Mouse (Mus musculus): Measurements from ENCODE around the gene Mmp2. TPM values are rescaled to one million over a fixed set of nuclear protein-coding genes. Genes with fewer than 3 reads are reported as not detected.
"Not testable (repeated sequence)": the region's sequence is repeated elsewhere in the genome, so short reads cannot be mapped to it uniquely, and the experiment has no call there.

The Mmp2 gene
- polyA plus RNA-seq, 1 experiment from 2014 or later, result 30.9 TPM

- WGBS, result 56% methylated on average over 10 of the region's 10 CpGs
These were observed 45.1 kb downstream of the Mmp2 start for GRCm38 (mm10) chr8:92872063-92872759.

DNA sequence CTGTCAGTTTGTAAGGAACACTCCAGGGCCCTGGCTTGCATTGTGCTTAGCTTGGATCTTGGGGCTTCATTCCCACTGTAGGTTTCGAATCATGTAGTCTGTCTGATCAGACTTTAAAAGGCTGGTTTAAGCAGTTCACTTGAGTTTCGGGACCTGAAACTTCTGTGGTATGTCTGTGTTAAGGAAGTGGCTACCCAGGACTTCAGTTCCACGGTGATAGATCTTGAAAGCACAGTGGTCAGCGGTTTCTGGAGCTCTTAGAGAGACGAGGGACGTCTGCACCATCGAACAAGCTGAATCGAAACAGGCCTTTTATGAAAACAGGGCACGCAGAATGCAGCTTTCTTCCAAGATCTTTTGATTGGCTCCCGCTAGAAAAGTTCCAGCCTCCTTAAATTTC, 48.7 kb downstream of the Mmp2 start:
- H3K4me1 ChIP-seq (replicated peaks), result peaks cover 13% of the 10 kb centered on the region; the same call in 1 of the 2 replicates
- H3K27me3 ChIP-seq, result no peaks in the 10 kb centered on the region
- peaks cover 4% of the 10 kb centered on the region; the same call in 1 of the 2 replicates for H3K9me3 ChIP-seq
- no peak for ATAC-seq (ENCODE audit: low FRiP score)
- H3K4me2 ChIP-seq, result no peak overlapping the region
- peaks cover 9% of the 10 kb centered on the region; the same call in 1 of the 2 replicates for H3K36me3 ChIP-seq
- no peak overlapping the region for H3K27ac ChIP-seq
- no peak overlapping the region for H3K9ac ChIP-seq
- no peak overlapping the region for H3K4me3 ChIP-seq
- 54% methylated on average over 10 of the region's 10 CpGs for WGBS

More at GRCm38 (mm10) chr8:92872063-92872759, 45.1 kb downstream of the Mmp2 start:
- Histone ChIP-seq H3K4me2 (no peak overlapping the region), H3K4me3 (no peak overlapping the region), H3K36me3 (no peaks in the 10 kb centered on the region), H3K27me3 (no peaks in the 10 kb centered on the region), H3K9ac (no peak overlapping the region), H3K9me3 (no peaks in the 10 kb centered on the region), H3K4me1 (replicated peaks) (peaks cover 30% of the 10 kb centered on the region), H3K27ac (0 out of 2 replicates have a peak overlapping the region, but pooled peaks have one; percentile 19)
- ATAC-seq (ENCODE audit: low FRiP score), result no peak

GRCm38 (mm10) chr8:92881247-92881646, 54.2 kb downstream of the Mmp2 start:
- Histone ChIP-seq H3K4me3 (no peak overlapping the region), H3K36me3 (peaks cover 9% of the 10 kb centered on the region; the same call in 1 of the 2 replicates), H3K27ac (no peak overlapping the region), H3K4me2 (no peak overlapping the region), H3K9ac (no peak overlapping the region), H3K27me3 (no peaks in the 10 kb centered on the region), H3K4me1 (replicated peaks) (no peaks in the 10 kb centered on the region), H3K9me3 (peaks cover 4% of the 10 kb centered on the region; the same call in 1 of the 2 replicates)
- WGBS, result 75% methylated on average over 4 of the region's 4 CpGs
- no peak for ATAC-seq (ENCODE audit: low FRiP score)

GRCm38 (mm10) chr8:92883771-92884170, 56.7 kb downstream of the Mmp2 start:
- Histone ChIP-seq H3K27me3 (no peaks in the 10 kb centered on the region), H3K36me3 (peaks cover 9% of the 10 kb centered on the region; the same call in 1 of the 2 replicates), H3K4me2 (no peak overlapping the region), H3K9ac (no peak overlapping the region), H3K4me1 (replicated peaks) (no peaks in the 10 kb centered on the region), H3K9me3 (peaks cover 4% of the 10 kb centered on the region; the same call in 1 of the 2 replicates), H3K4me3 (no peak overlapping the region), H3K27ac (no peak overlapping the region)
- ATAC-seq (ENCODE audit: low FRiP score), result no peak
- 88% methylated on average over 2 of the region's 2 CpGs for WGBS

GRCm38 (mm10) chr8:92892216-92892615, 65.1 kb downstream of the Mmp2 start:
- ATAC-seq (ENCODE audit: low FRiP score); H3K9me3 ChIP-seq; H3K9ac ChIP-seq; H3K4me2 ChIP-seq; H3K27me3 ChIP-seq; H3K27ac ChIP-seq; H3K4me3 ChIP-seq; H3K4me1 ChIP-seq (replicated peaks); H3K36me3 ChIP-seq: not testable (repeated sequence)
- 89% methylated on average over 3 of the region's 3 CpGs for WGBS

DNA sequence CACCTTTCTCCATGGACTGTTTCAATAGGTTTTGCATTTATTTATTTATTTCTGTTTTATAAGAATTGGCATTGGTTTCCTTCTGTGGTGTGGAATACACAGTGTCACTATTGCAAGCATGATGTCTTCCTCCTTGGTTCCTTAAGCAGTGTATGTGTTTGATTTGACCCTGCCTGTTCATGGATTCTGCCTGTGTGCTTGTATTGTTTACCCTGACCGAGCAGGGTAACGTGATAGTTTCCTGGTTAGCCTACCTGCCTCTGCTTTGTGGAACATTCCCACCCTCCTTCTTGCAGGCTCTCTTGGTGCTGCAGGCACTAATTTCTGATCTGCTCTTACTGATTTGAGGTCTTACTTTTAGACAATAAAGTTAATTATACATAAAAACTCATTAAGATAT, 66.8 kb downstream of the Mmp2 start:
- Histone ChIP-seq H3K27me3 (no peaks in the 10 kb centered on the region), H3K36me3 (no peaks in the 10 kb centered on the region; the same call in 1 of the 2 replicates), H3K9ac (no peak overlapping the region), H3K27ac (no peak overlapping the region), H3K9me3 (no peaks in the 10 kb centered on the region), H3K4me3 (no peak overlapping the region), H3K4me2 (no peak overlapping the region), H3K4me1 (replicated peaks) (peaks cover 3% of the 10 kb centered on the region; the same call in 1 of the 2 replicates)
- no peak for ATAC-seq (ENCODE audit: low FRiP score)
- 89% methylated on average over 2 of the region's 2 CpGs for WGBS

GRCm38 (mm10) chr8:92895053-92895452, 68.0 kb downstream of the Mmp2 start:
- H3K9me3 ChIP-seq, result no peaks in the 10 kb centered on the region
- whole genome bisulfite sequencing, result 90% methylated on average over 7 of the region's 7 CpGs
- no peak overlapping the region for H3K27ac ChIP-seq
- peaks cover 3% of the 10 kb centered on the region; the same call in 1 of the 2 replicates for H3K4me1 ChIP-seq (replicated peaks)
- H3K9ac ChIP-seq, result no peak overlapping the region
- H3K4me2 ChIP-seq, result no peak overlapping the region
- no peak overlapping the region for H3K4me3 ChIP-seq
- no peaks in the 10 kb centered on the region for H3K27me3 ChIP-seq
- H3K36me3 ChIP-seq, result no peaks in the 10 kb centered on the region
- ATAC-seq (ENCODE audit: low FRiP score), result no peak

DNA sequence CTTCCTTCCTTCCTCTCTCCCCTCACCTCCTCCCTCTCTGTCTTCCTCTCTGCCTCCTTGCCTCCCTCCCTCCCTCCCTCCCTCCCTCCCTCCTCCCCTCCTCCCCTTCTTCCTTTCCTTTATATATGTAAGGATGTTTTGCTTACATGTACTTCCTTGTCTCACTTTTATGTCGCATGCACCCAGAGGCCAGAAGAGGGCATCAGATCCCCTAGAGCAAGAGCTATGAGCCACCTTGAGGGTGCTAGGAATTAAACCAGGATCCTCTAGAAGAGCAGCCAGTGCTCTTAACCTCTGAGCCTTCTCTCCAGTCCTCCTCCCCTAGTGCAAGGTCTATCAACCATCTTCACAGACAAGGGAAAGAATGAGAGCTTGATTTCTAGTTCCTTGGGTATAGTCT, 69.0 kb downstream of the Mmp2 start:
- no peaks in the 10 kb centered on the region for H3K27me3 ChIP-seq
- H3K36me3 ChIP-seq, result no peaks in the 10 kb centered on the region
- H3K4me3 ChIP-seq, result no peak overlapping the region
- H3K9ac ChIP-seq, result no peak overlapping the region
- no peak overlapping the region for H3K27ac ChIP-seq
- H3K4me1 ChIP-seq (replicated peaks), result peaks cover 3% of the 10 kb centered on the region; the same call in 1 of the 2 replicates
- H3K9me3 ChIP-seq, result no peaks in the 10 kb centered on the region
- H3K4me2 ChIP-seq, result no peak overlapping the region
- 71% methylated on average over 1 of the region's 1 CpGs for WGBS
- ATAC-seq (ENCODE audit: low FRiP score), result no peak

- Histone ChIP-seq H3K27ac (no peak overlapping the region), H3K36me3 (0 out of 2 replicates have a peak, but pooled peaks cover 2% of the 10 kb centered on the region), H3K27me3 (no peaks in the 10 kb centered on the region), H3K9ac (no peak overlapping the region), H3K9me3 (no peaks in the 10 kb centered on the region), H3K4me2 (no peak overlapping the region), H3K4me3 (no peak overlapping the region), H3K4me1 (replicated peaks) (peaks cover 3% of the 10 kb centered on the region; the same call in 1 of the 2 replicates)
- 80% methylated on average over 5 of the region's 5 CpGs for WGBS
- no peak for ATAC-seq (ENCODE audit: low FRiP score)
These were observed 69.5 kb downstream of the Mmp2 start for GRCm38 (mm10) chr8:92896611-92897010.

DNA sequence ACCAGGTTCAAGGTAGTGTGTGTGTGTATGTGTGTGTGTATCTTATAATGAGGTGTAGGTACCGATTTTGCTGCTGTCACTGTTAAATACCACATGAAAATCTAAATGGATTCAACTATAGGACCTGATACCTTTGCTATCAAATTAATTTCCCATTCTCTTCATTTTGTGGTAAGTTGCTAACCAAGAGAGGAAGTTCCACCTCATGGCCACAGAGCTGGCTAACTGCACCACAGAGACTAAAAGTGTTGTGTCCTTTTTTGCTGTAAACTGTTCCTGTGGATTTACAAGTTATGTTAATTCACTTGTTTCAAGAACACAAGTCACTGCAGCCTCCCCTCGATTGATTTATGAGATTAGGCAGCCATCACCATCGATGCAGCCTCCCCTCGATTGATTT, 70.7 kb downstream of the Mmp2 start:
- Histone ChIP-seq H3K4me2 (no peak overlapping the region), H3K27ac (no peak overlapping the region), H3K9ac (no peak overlapping the region), H3K4me3 (no peak overlapping the region), H3K4me1 (replicated peaks) (peaks cover 3% of the 10 kb centered on the region; the same call in 1 of the 2 replicates), H3K36me3 (0 out of 2 replicates have a peak, but pooled peaks cover 4% of the 10 kb centered on the region), H3K9me3 (no peaks in the 10 kb centered on the region), H3K27me3 (no peaks in the 10 kb centered on the region)
- WGBS, result 76% methylated on average over 4 of the region's 4 CpGs
- ATAC-seq (ENCODE audit: low FRiP score), result no peak

DNA sequence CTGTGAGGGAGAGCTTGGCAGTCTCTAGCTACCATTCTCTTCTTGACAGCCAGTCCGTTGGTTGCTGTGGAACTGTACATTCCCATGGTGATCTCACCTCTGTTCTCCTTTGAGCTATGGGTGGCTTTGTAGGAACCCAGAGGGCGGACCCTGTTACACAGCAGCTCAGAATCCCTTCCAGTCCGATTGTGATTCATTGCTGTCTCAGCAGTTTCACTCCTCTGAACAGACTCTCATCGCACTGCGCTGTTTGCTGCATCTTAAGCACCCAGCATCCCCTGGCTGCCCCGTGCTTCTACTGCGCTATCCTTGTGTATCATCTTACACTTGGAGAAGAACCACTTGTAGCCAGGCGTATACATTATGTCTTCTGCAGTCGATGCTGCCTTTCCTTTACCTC, 72.5 kb downstream of the Mmp2 start:
- no peak for ATAC-seq (ENCODE audit: low FRiP score)
- WGBS, result 72% methylated on average over 9 of the region's 9 CpGs
- no peak overlapping the region for H3K4me3 ChIP-seq
- H3K27me3 ChIP-seq, result no peaks in the 10 kb centered on the region
- H3K27ac ChIP-seq, result no peak overlapping the region
- peaks cover 7% of the 10 kb centered on the region; the same call in 1 of the 2 replicates for H3K4me1 ChIP-seq (replicated peaks)
- no peak overlapping the region for H3K9ac ChIP-seq
- H3K4me2 ChIP-seq, result no peak overlapping the region
- 0 out of 2 replicates have a peak, but pooled peaks cover 4% of the 10 kb centered on the region for H3K36me3 ChIP-seq
- H3K9me3 ChIP-seq, result no peaks in the 10 kb centered on the region

DNA sequence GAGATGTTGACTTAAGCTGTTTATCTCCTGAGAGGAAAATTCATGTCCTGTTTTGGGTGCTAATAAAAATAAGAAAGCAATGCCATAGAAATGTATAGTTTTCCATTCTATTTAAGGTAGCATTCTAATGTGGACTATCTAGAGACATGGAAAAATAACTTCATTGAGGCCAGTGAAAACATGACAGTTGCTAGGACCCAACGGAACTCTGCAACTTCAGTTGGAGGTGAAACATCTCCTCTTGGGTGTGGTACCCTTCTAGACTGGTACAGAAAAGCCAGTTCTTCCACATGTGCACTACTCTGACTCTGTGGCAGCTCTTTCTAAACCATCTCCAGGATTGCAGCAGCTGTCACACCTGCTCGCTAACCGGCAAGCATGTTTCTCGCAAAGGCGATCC, 74.0 kb downstream of the Mmp2 start, which contains the start of gene Capns2:
TSS of gene Capns2 (plus strand) at position 301 of the 400 bp plus-strand sequence.
- Histone ChIP-seq H3K4me3 (no peak within 1 kb of the TSS), H3K27me3 (no peaks in the 10 kb centered on the region), H3K4me2 (no peak within 1 kb of the TSS), H3K4me1 (replicated peaks) (0 out of 2 replicates have a peak, but pooled peaks cover 4% of the 10 kb centered on the region), H3K9me3 (no peaks in the 10 kb centered on the region), H3K9ac (no peak within 1 kb of the TSS), H3K36me3 (0 out of 2 replicates have a peak, but pooled peaks cover 4% of the 10 kb centered on the region), H3K27ac (no peak within 1 kb of the TSS)
- ATAC-seq (ENCODE audit: low FRiP score), result no peak
- WGBS, result 95% methylated on average over 5 of the region's 5 CpGs
